Mouse (Mus musculus) heart, postnatal 0 days (tissue): ENCODE measurements around the gene Ptgdr. TPM values are rescaled to one million over a fixed set of nuclear protein-coding genes. Genes with fewer than 3 reads are reported as not detected.
"Not testable (repeated sequence)": the region's sequence is repeated elsewhere in the genome, so short reads cannot be mapped to it uniquely, and the experiment has no call there.

Experiments
- ATAC-seq: fragments of 200-750 bp; cut with Nextera tagmentation; 2 replicates; pipeline ENCODE4 v1.8.0; 2017; ENCODE audit warnings: low read depth, moderate number of reproducible peaks, moderate library complexity; ENCODE audit not compliant: insufficient read depth
- DNase-seq: peaks from one replicate; pipeline ENCODE4 v3.0.0-alpha.2; 2016; ENCODE audit warnings: low spot score
- H3K27ac ChIP-seq: fragments of 300-500 bp; sonication (generic); 2 replicates; pipeline ENCODE4 v1.5.1; 2014; ENCODE audit warnings: low read depth, mild to moderate bottlenecking
- H3K27me3 ChIP-seq: fragments of 300-500 bp; sonication (generic); 2 replicates; pipeline ENCODE4 v1.6.1; 2014; ENCODE audit warnings: low read length, mixed read lengths; ENCODE audit not compliant: control insufficient read depth, insufficient read depth
- H3K36me3 ChIP-seq: fragments of 300-500 bp; sonication (generic); replicated peaks from 2 replicates; pipeline ENCODE4 v1.6.1; 2014; ENCODE audit warnings: low read length, mixed read lengths; ENCODE audit not compliant: control insufficient read depth, insufficient read depth
- H3K4me1 ChIP-seq: fragments of 300-500 bp; sonication (generic); 2 replicates; pipeline ENCODE4 v1.6.1; 2014; ENCODE audit warnings: antibody characterized with exemption; ENCODE audit not compliant: control insufficient read depth, insufficient read depth
- H3K4me2 ChIP-seq: fragments of 300-500 bp; sonication (generic); 2 replicates; pipeline ENCODE4 v1.6.1; 2014; ENCODE audit warnings: low read depth, mild to moderate bottlenecking, low read length, moderate library complexity
- H3K4me3 ChIP-seq: fragments of 300-500 bp; sonication (generic); 2 replicates; pipeline ENCODE4 v1.5.1; 2014; ENCODE audit warnings: low read depth, low read length
- H3K9ac ChIP-seq: fragments of 300-500 bp; sonication (generic); replicated peaks from 2 replicates; pipeline ENCODE4 v1.6.1; 2014; ENCODE audit warnings: low read depth, low read length, mixed read lengths
- H3K9me3 ChIP-seq: fragments of 300-500 bp; sonication (generic); replicated peaks from 2 replicates; pipeline ENCODE4 v1.6.1; 2016; ENCODE audit warnings: low read length; ENCODE audit not compliant: control insufficient read depth
- CTCF ChIP-seq: IDR thresholded peaks from 2 replicates; pipeline ENCODE4 v1.5.1; 2016; ENCODE audit warnings: antibody characterized with exemption, control low read depth, low read depth
- EP300 ChIP-seq: IDR thresholded peaks from 2 replicates; pipeline ENCODE4 v1.6.1; 2016; ENCODE audit warnings: antibody characterized with exemption, low read depth
- WGBS: fragments of 180-500 bp; shearing (Covaris S2); extraction: QIAGEN DNeasy Blood & Tissue Kit; methylation state at CpG from one replicate; pipeline ENCODE4 v1.1.7; 2014; 5-methylcytosine and 5-hydroxymethylcytosine counted together
- polyA plus RNA-seq: library from polyadenylated mRNA; unstranded; fragments of >200 nt; fragmentation: Nextera tagmentation; extraction: Ambion mirVana; gene quantifications from 2 replicates; pipeline ENCODE4 v1.2.1, GENCODE M21; 2015
- total RNA-seq: library from RNA; depleted of rRNA; stranded (reverse); fragments of >200 nt; gene quantifications from 2 replicates; pipeline ENCODE4 v1.2.3, GENCODE M21; 2014; ENCODE audit warnings: low replicate concordance

Gene Ptgdr
- total and polyA plus RNA-seq, 2 experiments from 2014 or later = not detected

DNA sequence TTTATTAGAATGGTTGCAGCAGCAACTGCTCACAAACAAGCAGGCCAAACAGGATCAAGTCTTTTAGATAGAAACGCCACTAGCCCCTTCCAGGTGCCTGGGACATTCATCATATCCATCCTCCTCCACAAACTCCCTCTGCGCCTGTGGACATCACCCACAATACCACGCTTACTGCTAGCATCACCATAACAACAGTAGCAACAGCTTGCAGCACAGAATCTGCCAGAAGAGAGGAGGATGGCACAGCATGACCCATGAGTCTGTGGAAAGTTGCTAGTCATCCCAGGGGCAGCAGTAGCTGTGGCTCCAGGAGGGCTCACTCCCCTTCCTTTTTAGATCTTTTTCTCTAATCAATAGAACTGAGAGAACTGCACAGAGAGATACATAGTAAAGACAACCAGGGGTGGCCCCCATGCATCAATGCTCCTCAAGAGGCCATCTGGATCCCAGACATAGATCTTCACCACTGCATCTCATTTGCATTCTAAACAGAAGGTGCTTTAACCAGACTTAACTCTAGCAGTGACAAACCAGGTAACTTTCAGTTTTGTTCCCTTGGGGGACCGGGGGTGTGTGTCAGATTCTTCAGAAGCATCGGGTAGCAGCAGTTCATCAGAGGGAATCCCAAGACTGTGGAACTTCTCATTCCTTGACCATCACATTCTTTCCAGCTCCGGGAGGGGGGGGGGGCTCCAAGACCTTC, 12.5 kb downstream of the Ptgdr start:
- 66% methylated on average over 6 of the region's 6 CpGs for WGBS
- Histone ChIP-seq H3K36me3 (no peaks in the 10 kb centered on the region), H3K27ac (no peak overlapping the region), H3K9me3 (no peaks in the 10 kb centered on the region), H3K27me3 (no peaks in the 10 kb centered on the region), H3K4me3 (no peak overlapping the region), H3K4me2 (no peak overlapping the region), H3K4me1 (no peaks in the 10 kb centered on the region; the same call in 1 of the 2 replicates), H3K9ac (no peak overlapping the region)
- ATAC-seq = no peak
- DNase-seq = no peak
- TF ChIP-seq EP300 (no peak), CTCF (no peak)

DNA sequence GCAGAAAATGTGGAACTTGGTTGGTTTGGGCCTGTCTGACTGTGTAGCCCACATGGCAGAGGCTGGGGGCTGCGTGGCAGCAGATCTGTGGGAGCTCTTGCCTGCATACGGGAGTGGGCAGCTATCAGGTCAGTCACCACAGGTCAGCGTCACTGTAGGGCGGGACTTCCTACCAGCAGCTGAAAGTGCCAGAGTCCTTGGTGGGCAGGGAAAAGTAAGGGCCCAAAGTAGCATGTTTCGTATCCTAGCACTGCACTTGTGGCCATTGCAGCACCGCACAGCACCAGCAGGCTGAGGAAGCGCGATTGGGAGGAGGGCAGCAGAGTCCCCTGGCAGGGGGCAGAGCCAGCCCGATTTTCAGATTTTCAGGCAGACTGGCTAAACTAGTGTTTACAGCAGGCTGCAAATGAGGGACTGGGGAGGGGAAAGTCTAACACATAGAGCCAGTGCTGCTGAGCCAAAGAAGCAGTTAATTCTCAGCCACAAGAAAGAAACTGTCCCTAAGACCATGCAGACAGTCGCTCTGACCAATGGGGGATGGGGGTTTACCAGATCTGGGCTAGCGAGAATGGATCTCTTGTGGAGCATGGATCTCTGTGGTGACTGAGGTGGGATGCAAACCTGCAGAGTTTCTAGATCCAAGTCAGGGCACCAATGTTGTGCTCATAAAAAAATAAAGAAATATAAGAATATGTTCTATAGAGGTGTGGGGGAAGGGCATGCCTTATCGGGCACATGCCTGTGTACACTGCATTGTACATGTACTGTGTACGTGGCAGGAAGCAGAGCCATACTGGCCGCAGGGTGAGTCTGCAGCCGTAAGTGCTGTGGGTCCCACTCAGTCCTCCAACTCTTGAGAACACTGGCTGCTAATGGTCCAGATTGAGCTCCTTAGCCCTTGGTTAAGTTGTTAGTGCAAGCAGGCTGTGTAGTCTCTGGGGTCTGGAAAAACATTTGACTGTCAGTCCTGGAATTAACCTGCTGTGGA, 15.1 kb downstream of the Ptgdr start:
- TF ChIP-seq CTCF (no peak), EP300 (no peak)
- H3K4me3 ChIP-seq = peak overlapping the region; percentile 30; the same call in 1 of the 2 replicates
- H3K4me1 ChIP-seq = no peaks in the 10 kb centered on the region; the same call in 1 of the 2 replicates
- no peaks in the 10 kb centered on the region for H3K36me3 ChIP-seq
- DNase-seq (no peak), ATAC-seq (peak; percentile 58)
- H3K9me3 ChIP-seq = no peaks in the 10 kb centered on the region
- peak overlapping the region; percentile 52 for H3K4me2 ChIP-seq
- H3K27ac ChIP-seq = no peak overlapping the region
- WGBS = 31% methylated on average over 15 of the region's 15 CpGs
- no peak overlapping the region for H3K9ac ChIP-seq
- H3K27me3 ChIP-seq = no peaks in the 10 kb centered on the region

DNA sequence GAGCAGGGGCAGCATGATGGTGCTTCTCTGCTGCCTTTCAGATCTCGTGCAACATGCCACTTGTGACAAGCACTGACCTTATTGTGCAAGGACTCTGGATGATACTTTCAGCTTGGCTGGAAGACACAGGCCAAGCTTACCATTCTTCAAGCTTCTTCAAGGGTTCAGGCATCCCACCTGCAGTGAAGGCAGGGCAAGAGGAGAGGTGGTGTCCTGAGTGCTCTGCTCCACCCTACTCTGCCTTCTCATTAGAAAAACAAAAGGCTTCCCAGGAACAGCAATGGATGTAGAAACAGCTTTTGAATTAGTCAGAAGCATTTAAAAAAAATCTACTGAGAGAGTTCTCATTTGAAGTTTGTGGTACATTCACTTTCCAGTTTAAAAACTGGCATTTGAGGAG, 20.5 kb downstream of the Ptgdr start:
- TF ChIP-seq EP300 (no peak), CTCF (no peak)
- no peak for DNase-seq
- ATAC-seq = no peak
- no peak overlapping the region for H3K4me2 ChIP-seq
- H3K27ac ChIP-seq = no peak overlapping the region
- no peaks in the 10 kb centered on the region for H3K27me3 ChIP-seq
- H3K4me3 ChIP-seq = no peak overlapping the region
- no peaks in the 10 kb centered on the region for H3K9me3 ChIP-seq
- no peaks in the 10 kb centered on the region for H3K36me3 ChIP-seq
- no peak overlapping the region for H3K9ac ChIP-seq
- 46% methylated on average over 1 of the region's 1 CpGs for WGBS
- no peaks in the 10 kb centered on the region for H3K4me1 ChIP-seq

DNA sequence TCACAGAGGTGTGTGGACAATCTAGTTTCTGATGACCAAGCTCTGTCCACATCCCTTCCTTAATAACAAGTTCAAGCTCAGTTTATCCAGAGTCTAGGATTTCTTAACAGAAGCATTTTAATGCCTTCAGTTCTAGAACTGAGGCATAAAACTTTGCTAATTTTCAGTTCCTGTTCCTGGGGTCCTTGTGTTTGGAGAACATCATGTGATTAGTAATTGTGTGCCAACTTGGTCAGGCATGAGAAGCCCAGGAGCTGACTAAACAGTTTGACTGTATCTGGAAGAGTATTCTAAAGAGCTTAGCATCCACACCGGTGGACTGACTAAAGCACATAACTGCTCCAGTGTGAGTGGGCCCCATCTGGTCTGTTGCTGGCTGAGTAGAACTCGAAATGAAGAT, 24.0 kb downstream of the Ptgdr start:
- Histone ChIP-seq H3K27me3 (no peaks in the 10 kb centered on the region), H3K27ac (no peak overlapping the region), H3K4me2 (no peak overlapping the region), H3K9ac (no peak overlapping the region), H3K4me1 (no peaks in the 10 kb centered on the region), H3K9me3 (no peaks in the 10 kb centered on the region), H3K36me3 (no peaks in the 10 kb centered on the region), H3K4me3 (no peak overlapping the region)
- no peak for ATAC-seq
- 60% methylated on average over 2 of the region's 2 CpGs for WGBS
- DNase-seq = no peak
- TF ChIP-seq CTCF (no peak), EP300 (no peak)

DNA sequence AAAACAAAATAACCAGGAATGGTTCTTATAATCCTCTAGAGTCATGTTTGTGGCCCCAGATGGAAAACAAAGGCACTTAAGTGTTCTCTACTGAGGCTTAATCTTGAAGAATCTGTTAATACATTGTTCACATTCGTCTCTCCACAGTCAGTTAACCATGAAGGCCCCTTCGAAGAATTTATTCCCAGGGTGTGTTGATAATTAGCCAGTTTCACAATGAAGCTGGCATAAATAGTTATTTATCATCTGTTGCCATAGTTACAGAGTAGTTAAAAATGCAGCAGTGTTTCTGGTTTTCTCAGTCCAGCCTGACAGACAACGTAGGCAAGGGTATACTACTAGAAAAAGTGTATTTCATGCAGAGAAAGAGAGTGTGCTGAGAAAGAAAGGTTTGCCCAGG, 25.0 kb downstream of the Ptgdr start:
- not testable (repeated sequence) for ATAC-seq, H3K27ac ChIP-seq, H3K9ac ChIP-seq, H3K4me2 ChIP-seq, H3K27me3 ChIP-seq, H3K4me3 ChIP-seq, H3K9me3 ChIP-seq, H3K36me3 ChIP-seq, H3K4me1 ChIP-seq, DNase-seq
- WGBS = 61% methylated on average over 3 of the region's 3 CpGs

DNA sequence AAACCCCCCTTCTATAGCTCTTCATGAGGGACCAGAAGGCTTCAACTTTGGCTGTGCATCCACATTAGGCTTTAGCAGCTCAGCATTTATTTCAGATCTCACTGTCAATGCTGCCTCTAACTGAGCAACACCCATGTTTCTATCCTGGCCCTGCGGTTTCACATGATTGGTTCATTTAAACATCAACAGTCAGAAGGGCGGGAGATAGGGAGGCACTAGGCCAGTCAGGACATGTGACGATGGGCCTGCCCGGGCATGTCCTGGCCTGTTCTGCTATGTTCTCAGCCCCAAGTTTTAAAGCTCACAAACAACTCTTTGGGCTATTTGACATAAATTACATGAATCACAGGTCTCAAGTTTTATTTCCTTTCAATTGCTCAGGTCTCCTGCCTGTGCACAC, 26.1 kb downstream of the Ptgdr start:
- H3K4me1 ChIP-seq, H3K4me2 ChIP-seq, DNase-seq, ATAC-seq, H3K27me3 ChIP-seq, H3K36me3 ChIP-seq, H3K4me3 ChIP-seq, H3K9me3 ChIP-seq, H3K27ac ChIP-seq, H3K9ac ChIP-seq: not testable (repeated sequence)
- 80% methylated on average over 4 of the region's 4 CpGs for WGBS
